ENCODE assay signal across 22 mouse cellular contexts in genomic region chr11:105990231-105990630, GRCm38 (mm10). TPM values are rescaled to one million over a fixed set of nuclear protein-coding genes. Genes with fewer than 3 reads are reported as not detected.
A peak's percentile ranks its signal among the peaks of the same experiment; 100 is the strongest.
DNase-seq lines count a peak whose midpoint lies in the region; ATAC-seq lines count a peak whose summit lies in the region.
"Had no signal": no experiment of that assay in that cellular context is flagged by ENCODE, and none has a peak within 500 bp of the region (broad histone marks: within the 10 kb centered on the region; RNA-seq: fewer than 3 reads in every experiment).

No protein-coding gene starts in this region.

- DNase-seq in liver: peak; percentile 19
- no peak for DNase-seq in liver, embryonic 11.5 days (ENCODE audit: low spot score)
- peak; percentile 64 for DNase-seq in yolk sac, embryonic 10.5 days (ENCODE audit: low spot score)
- DNase-seq in cerebellum, postnatal 36 days: no peak
- DNase-seq: cerebellum, adult 8-10 months; right cerebral cortex, postnatal 14 days; thymus, postnatal 25 days had no signal

- no peak overlapping the region for H3K4me3 ChIP-seq in liver, embryonic 11.5 days (ENCODE audit: low read depth, low read length)
- H3K4me3 ChIP-seq in lung, embryonic 16.5 days (ENCODE audit: low read length): no peak overlapping the region
- H3K4me3 ChIP-seq in forebrain, embryonic 13.5 days: no peak overlapping the region
- H3K4me3 ChIP-seq: embryonic facial prominence, embryonic 10.5 days; hindbrain, embryonic 13.5 days had no signal

- H3K27ac ChIP-seq in liver, embryonic 11.5 days (ENCODE audit: low read depth, low read length): no peak overlapping the region
- H3K27ac ChIP-seq in lung, embryonic 16.5 days (ENCODE audit: low read length): peak overlapping the region; percentile 66
- H3K27ac ChIP-seq in forebrain, embryonic 13.5 days: no peak overlapping the region
- H3K27ac ChIP-seq: embryonic facial prominence, embryonic 10.5 days; hindbrain, embryonic 13.5 days; macrophage had no signal

- H3K4me2 ChIP-seq in liver, embryonic 11.5 days: no peak overlapping the region
- no peak overlapping the region for H3K4me2 ChIP-seq in lung, embryonic 16.5 days (ENCODE audit: low read depth, low read length)
- H3K4me2 ChIP-seq in forebrain, embryonic 13.5 days: no peak overlapping the region
- H3K4me2 ChIP-seq: hindbrain, embryonic 13.5 days had no signal

- H3K27me3 ChIP-seq in liver, embryonic 11.5 days (replicated peaks; ENCODE audit: control insufficient read depth, insufficient read depth, low read length): no peaks in the 10 kb centered on the region
- H3K27me3 ChIP-seq in lung, embryonic 16.5 days (ENCODE audit: control insufficient read depth, insufficient read depth, low read depth, low read length): no peaks in the 10 kb centered on the region
- H3K27me3 ChIP-seq in forebrain, embryonic 13.5 days: no peaks in the 10 kb centered on the region

- H3K4me1 ChIP-seq in liver, embryonic 11.5 days (replicated peaks; ENCODE audit: control insufficient read depth, insufficient read depth, low read length): no peaks in the 10 kb centered on the region; the same call in 1 of the 2 replicates
- no peaks in the 10 kb centered on the region; the same call in 1 of the 2 replicates for H3K4me1 ChIP-seq in lung, embryonic 16.5 days (replicated peaks; ENCODE audit: control insufficient read depth, insufficient read depth, low read length)
- no peaks in the 10 kb centered on the region for H3K4me1 ChIP-seq in forebrain, embryonic 13.5 days

- H3K9me3 ChIP-seq in liver, embryonic 11.5 days (ENCODE audit: control insufficient read depth, low read length): no peaks in the 10 kb centered on the region
- no peaks in the 10 kb centered on the region for H3K9me3 ChIP-seq in lung, embryonic 16.5 days (ENCODE audit: control insufficient read depth, low read length)
- no peaks in the 10 kb centered on the region for H3K9me3 ChIP-seq in forebrain, embryonic 13.5 days (replicated peaks)
- H3K9me3 ChIP-seq: embryonic facial prominence, embryonic 10.5 days; hindbrain, embryonic 13.5 days had no signal

- WGBS in liver, embryonic 11.5 days: 55% methylated on average over 2 of the region's 2 CpGs
- 30% methylated on average over 2 of the region's 2 CpGs for WGBS in lung, embryonic 16.5 days
- 65% methylated on average over 2 of the region's 2 CpGs for WGBS in forebrain, embryonic 13.5 days

- ATAC-seq in liver, embryonic 11.5 days (replicated peaks; ENCODE audit: low FRiP score): no peak
- peak; percentile 90 for ATAC-seq in granulocyte monocyte progenitor cell, adult 5-6 weeks (replicated peaks; ENCODE audit: poor library complexity, severe bottlenecking)
- peak; percentile 77 for ATAC-seq in lung, embryonic 16.5 days (ENCODE audit: low read depth)
- no peak for ATAC-seq in forebrain, embryonic 13.5 days
- ATAC-seq: Patski had no signal

- H3K9ac ChIP-seq in liver, embryonic 11.5 days (ENCODE audit: low read depth, low read length): no peak overlapping the region
- H3K9ac ChIP-seq in lung, embryonic 16.5 days (ENCODE audit: low read length): no peak overlapping the region
- no peak overlapping the region for H3K9ac ChIP-seq in forebrain, embryonic 13.5 days
- H3K9ac ChIP-seq: hindbrain, embryonic 13.5 days had no signal

- no peaks in the 10 kb centered on the region for H3K36me3 ChIP-seq in liver, embryonic 11.5 days (ENCODE audit: control insufficient read depth, insufficient read depth, low read length)
- no peaks in the 10 kb centered on the region for H3K36me3 ChIP-seq in lung, embryonic 16.5 days (ENCODE audit: control insufficient read depth, insufficient read depth, low read length)
- H3K36me3 ChIP-seq in forebrain, embryonic 13.5 days (ENCODE audit: poor library complexity, severe bottlenecking): no peaks in the 10 kb centered on the region
- H3K36me3 ChIP-seq: embryonic facial prominence, embryonic 10.5 days; hindbrain, embryonic 13.5 days had no signal

RNA-seq across cellular contexts. Expression of gene Ace3, which starts 4.2 kb away (rescaled TPM):
- not detected in 2 replicates for polyA plus RNA-seq in liver, embryonic 11.5 days (2014; fragmentation: Nextera tagmentation; extraction: Ambion mirVana)
- total RNA-seq in granulocyte monocyte progenitor cell, adult 5-6 weeks (2014; fragmentation: Nextera tagmentation): not detected in 2 replicates
- total RNA-seq in granulocyte monocyte progenitor cell, adult 5-6 weeks (2017): not detected in 2 replicates
- polyA plus RNA-seq in lung, embryonic 16.5 days (2015; fragmentation: Nextera tagmentation; extraction: Ambion mirVana): 0.34 and 0.45 TPM in 2 replicates
- not detected in 2 replicates for polyA plus RNA-seq in forebrain, embryonic 13.5 days (2015; fragmentation: Nextera tagmentation; extraction: Ambion mirVana)
- total RNA-seq: CH12.LX; gastrocnemius, postnatal 4 days; left cerebral cortex, adult 8-10 months; midbrain, postnatal 0 days; neutrophil, adult 5-6 weeks had no signal
- polyA plus RNA-seq: embryonic facial prominence, embryonic 10.5 days; frontal cortex, adult 2 months; heart, embryonic 16.5 days; large intestine, adult 2 months; macrophage; midbrain, postnatal 0 days; Patski had no signal

RNA-seq across cellular contexts. Expression of gene Kcnh6, which starts 17.7 kb away (rescaled TPM):
- 0.12 and 0.26 TPM in 2 replicates for polyA plus RNA-seq in liver, embryonic 11.5 days (2014; fragmentation: Nextera tagmentation; extraction: Ambion mirVana)
- total RNA-seq in granulocyte monocyte progenitor cell, adult 5-6 weeks (2014; fragmentation: Nextera tagmentation): 0.21 TPM in 1 of 2 replicates, not detected in the other
- total RNA-seq in granulocyte monocyte progenitor cell, adult 5-6 weeks (2017): not detected in 2 replicates
- 0.23 and 0.34 TPM in 2 replicates for polyA plus RNA-seq in lung, embryonic 16.5 days (2015; fragmentation: Nextera tagmentation; extraction: Ambion mirVana)
- 0.40 and 0.54 TPM in 2 replicates for polyA plus RNA-seq in forebrain, embryonic 13.5 days (2015; fragmentation: Nextera tagmentation; extraction: Ambion mirVana)
- polyA plus RNA-seq: macrophage, Patski had no signal

RNA-seq across cellular contexts. Expression of gene Ace, which starts 22.5 kb away (rescaled TPM):
- polyA plus RNA-seq in liver, embryonic 11.5 days (2014; fragmentation: Nextera tagmentation; extraction: Ambion mirVana): 0.26 and 0.39 TPM in 2 replicates
- total RNA-seq in granulocyte monocyte progenitor cell, adult 5-6 weeks (2014; fragmentation: Nextera tagmentation): not detected in 2 replicates
- not detected in 2 replicates for total RNA-seq in granulocyte monocyte progenitor cell, adult 5-6 weeks (2017)
- 16.2 and 17.9 TPM in 2 replicates for polyA plus RNA-seq in lung, embryonic 16.5 days (2015; fragmentation: Nextera tagmentation; extraction: Ambion mirVana)
- 0.57 and 0.97 TPM in 2 replicates for polyA plus RNA-seq in forebrain, embryonic 13.5 days (2015; fragmentation: Nextera tagmentation; extraction: Ambion mirVana)

RNA-seq across cellular contexts. Expression of gene Cyb561, which starts 37.1 kb away (rescaled TPM):
- 3.4 and 4.8 TPM in 2 replicates for polyA plus RNA-seq in liver, embryonic 11.5 days (2014; fragmentation: Nextera tagmentation; extraction: Ambion mirVana)
- total RNA-seq in granulocyte monocyte progenitor cell, adult 5-6 weeks (2014; fragmentation: Nextera tagmentation): 0.56 and 1.6 TPM in 2 replicates
- 0.69 and 0.82 TPM in 2 replicates for total RNA-seq in granulocyte monocyte progenitor cell, adult 5-6 weeks (2017)
- polyA plus RNA-seq in lung, embryonic 16.5 days (2015; fragmentation: Nextera tagmentation; extraction: Ambion mirVana): 41.9 and 44.6 TPM in 2 replicates
- polyA plus RNA-seq in forebrain, embryonic 13.5 days (2015; fragmentation: Nextera tagmentation; extraction: Ambion mirVana): 17.2 and 21.4 TPM in 2 replicates
- total RNA-seq: neutrophil, adult 5-6 weeks had no signal
- polyA plus RNA-seq: macrophage had no signal

RNA-seq across cellular contexts. Expression of gene Dcaf7, which starts 46.4 kb away (rescaled TPM):
- 53.9 and 61.2 TPM in 2 replicates for polyA plus RNA-seq in liver, embryonic 11.5 days (2014; fragmentation: Nextera tagmentation; extraction: Ambion mirVana)
- total RNA-seq in granulocyte monocyte progenitor cell, adult 5-6 weeks (2014; fragmentation: Nextera tagmentation): 54.6 and 55.2 TPM in 2 replicates
- total RNA-seq in granulocyte monocyte progenitor cell, adult 5-6 weeks (2017): 49.8 and 49.9 TPM in 2 replicates
- polyA plus RNA-seq in lung, embryonic 16.5 days (2015; fragmentation: Nextera tagmentation; extraction: Ambion mirVana): 58.8 and 63.4 TPM in 2 replicates
- 82.1 and 99.4 TPM in 2 replicates for polyA plus RNA-seq in forebrain, embryonic 13.5 days (2015; fragmentation: Nextera tagmentation; extraction: Ambion mirVana)

Comparison
In these comparisons a context has a peak if more than half of its experiments do, and no peak if none do; other contexts are left out.
1. DNase-seq: peak in liver (single experiment) and yolk sac, embryonic 10.5 days (single experiment); none in liver, embryonic 11.5 days (single experiment) and cerebellum, postnatal 36 days (0 of 2).
2. ATAC-seq: peak in granulocyte monocyte progenitor cell, adult 5-6 weeks (single experiment) and lung, embryonic 16.5 days (single experiment); none in liver, embryonic 11.5 days (single experiment) and forebrain, embryonic 13.5 days (single experiment).